Mouse (Mus musculus): ENCODE measurements around the gene Tm4sf5.

DNA sequence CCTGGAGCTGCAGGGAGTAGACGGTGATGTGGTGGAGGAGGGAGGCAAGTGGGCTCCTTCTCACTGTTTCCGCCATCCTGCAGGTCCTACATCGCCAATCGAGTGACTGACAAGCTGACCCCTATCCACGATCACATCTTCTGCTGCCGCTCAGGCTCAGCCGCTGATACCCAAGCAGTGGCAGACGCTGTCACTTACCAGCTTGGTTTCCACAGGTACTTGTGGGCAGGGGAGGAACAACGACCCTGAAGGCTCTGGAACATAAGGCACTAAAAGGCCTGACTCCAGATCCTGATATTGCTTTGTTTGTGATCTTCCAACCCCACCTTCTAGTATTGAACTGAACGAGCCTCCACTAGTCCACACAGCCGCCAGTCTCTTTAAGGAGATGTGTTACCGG, 21.2 kb downstream of the Tm4sf5 start:
- TF ChIP-seq CTCF (IDR thresholded peaks at IDR 0.05; ENCODE audit: extremely low read depth, insufficient read depth, low read length): no peak
- TF ChIP-seq POLR2A (IDR thresholded peaks at IDR 0.05; ENCODE audit: extremely low read depth, insufficient read depth, low read length): no peak

Measured in cortical plate, adult 2 months (tissue).